Mouse (Mus musculus): ENCODE results near the gene Gpr160. TPM values are rescaled to one million over a fixed set of nuclear protein-coding genes. Genes with fewer than 3 reads are reported as not detected.

Gpr160 gene
- 0.76 and 1.9 TPM in 2 replicates for polyA plus RNA-seq (2014; fragmentation: Nextera tagmentation; extraction: Ambion mirVana)

DNA sequence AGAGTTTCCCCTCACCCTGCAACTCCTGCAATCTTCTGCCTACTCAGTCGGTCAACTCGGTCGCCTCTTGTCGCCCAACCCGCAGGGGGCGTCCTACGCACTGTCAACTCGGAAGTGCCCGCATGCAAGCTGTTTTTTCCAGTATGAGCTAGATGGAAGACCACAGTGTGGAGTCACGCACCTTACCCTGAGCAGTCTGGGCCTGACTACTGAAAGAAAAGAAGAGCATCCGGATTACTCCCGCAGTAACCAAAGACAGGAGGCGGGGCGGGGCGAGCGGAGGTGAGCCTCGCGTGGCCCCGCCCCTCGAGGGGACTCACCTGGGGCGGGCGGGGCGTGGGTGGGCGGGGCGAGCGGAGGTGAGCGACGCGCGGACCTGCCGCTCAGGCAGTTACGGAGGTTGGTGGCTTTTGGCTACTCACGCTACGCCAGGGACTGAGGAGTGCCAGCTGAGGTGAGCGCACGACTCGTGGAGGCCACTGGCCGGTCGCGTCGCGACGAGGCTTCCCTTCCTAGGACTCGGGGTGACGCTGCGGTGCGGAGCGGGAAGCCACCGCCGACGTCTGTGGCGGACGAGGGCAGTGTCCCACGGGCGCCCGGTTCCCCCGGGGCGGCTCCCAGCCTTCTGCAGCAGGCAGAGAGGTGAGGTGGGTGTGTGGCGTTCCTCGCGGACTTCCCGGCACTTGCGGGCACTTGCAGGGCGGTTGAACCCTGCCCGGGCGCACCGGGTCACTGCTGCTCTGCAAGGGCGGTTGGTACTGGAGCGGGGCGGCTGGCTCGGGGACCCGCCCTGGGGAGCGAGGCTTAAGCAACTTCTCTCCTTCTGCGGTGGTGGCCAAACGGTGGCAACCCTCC lies at the start of gene Gpr160:
Gpr160 (plus strand) TSS at position 347 of the 855 bp plus-strand sequence.
- no peaks in the 10 kb centered on the region for H3K9me3 ChIP-seq (ENCODE audit: control insufficient read depth, low read length)
- under 1% methylated on average over 72 of the region's 75 CpGs for WGBS
- peak; percentile 47 for DNase-seq (ENCODE audit: low spot score)
- H3K9ac ChIP-seq (ENCODE audit: low read length), result peak within 1 kb of the TSS; percentile 45
- peak within 1 kb of the TSS; percentile 99 for H3K4me2 ChIP-seq (ENCODE audit: low read depth)
- H3K27ac ChIP-seq (ENCODE audit: low read depth, low read length), result no peak within 1 kb of the TSS
- peak; percentile 61 for ATAC-seq (ENCODE audit: insufficient read depth, low FRiP score, low TSS enrichment)
- 0 out of 2 replicates have a peak, but pooled peaks cover 3% of the 10 kb centered on the region for H3K4me1 ChIP-seq (ENCODE audit: control insufficient read depth, insufficient read depth, low read length)
- no peaks in the 10 kb centered on the region for H3K36me3 ChIP-seq (ENCODE audit: control insufficient read depth, insufficient read depth, low read length)
- H3K27me3 ChIP-seq (ENCODE audit: control insufficient read depth, insufficient read depth, low read length), result peaks cover 19% of the 10 kb centered on the region
- peak within 1 kb of the TSS; percentile 53 for H3K4me3 ChIP-seq (ENCODE audit: low read depth, low read length)

- H3K4me2 ChIP-seq (ENCODE audit: low read depth), result no peak overlapping the region
- no peak overlapping the region for H3K4me3 ChIP-seq (ENCODE audit: low read depth, low read length)
- ATAC-seq (ENCODE audit: insufficient read depth, low FRiP score, low TSS enrichment), result no peak
- H3K9me3 ChIP-seq (ENCODE audit: control insufficient read depth, low read length), result no peaks in the 10 kb centered on the region
- peaks cover 8% of the 10 kb centered on the region for H3K36me3 ChIP-seq (ENCODE audit: control insufficient read depth, insufficient read depth, low read length)
- WGBS, result 84% methylated on average over 3 of the region's 3 CpGs
- H3K27ac ChIP-seq (ENCODE audit: low read depth, low read length), result no peak overlapping the region
- no peaks in the 10 kb centered on the region for H3K4me1 ChIP-seq (ENCODE audit: control insufficient read depth, insufficient read depth, low read length)
- H3K27me3 ChIP-seq (ENCODE audit: control insufficient read depth, insufficient read depth, low read length), result no peaks in the 10 kb centered on the region
- H3K9ac ChIP-seq (ENCODE audit: low read length), result no peak overlapping the region
- DNase-seq (ENCODE audit: low spot score), result no peak
These were observed 42.9 kb upstream of the Gpr160 start for GRCm38 (mm10) chr3:30812881-30813280.

DNA sequence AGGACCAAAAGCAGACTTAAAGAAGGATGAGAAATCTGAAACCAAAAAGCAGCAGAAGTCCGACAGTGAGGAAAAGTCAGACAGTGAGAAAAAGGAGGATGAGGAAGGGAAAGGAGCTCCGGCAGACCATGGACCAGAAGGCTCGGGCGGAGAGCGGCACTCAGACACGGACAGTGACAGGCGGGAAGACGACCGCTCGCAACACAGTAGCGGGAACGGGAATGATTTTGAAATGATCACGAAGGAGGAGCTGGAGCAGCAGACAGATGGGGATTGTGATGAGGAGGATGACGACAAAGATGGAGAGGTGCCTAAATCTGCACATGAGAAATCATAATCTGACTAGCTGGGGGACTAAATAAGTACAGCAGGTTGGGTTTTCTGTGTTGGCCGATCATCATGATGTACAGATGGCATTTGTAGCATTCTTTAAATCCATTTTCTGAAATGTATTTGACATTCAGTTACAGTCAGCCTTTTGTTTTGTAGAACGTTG lies 37.1 kb upstream of the Gpr160 start:
- peaks cover 16% of the 10 kb centered on the region for H3K36me3 ChIP-seq (ENCODE audit: control insufficient read depth, insufficient read depth, low read length)
- 95% methylated on average over 16 of the region's 16 CpGs for WGBS
- ATAC-seq (ENCODE audit: insufficient read depth, low FRiP score, low TSS enrichment), result no peak

GRCm38 (mm10) chr3:30822163-30822562 lies 33.6 kb upstream of the Gpr160 start:
- DNase-seq (ENCODE audit: low spot score), result no peak
- no peak overlapping the region for H3K27ac ChIP-seq (ENCODE audit: low read depth, low read length)
- WGBS, result 94% methylated on average over 8 of the region's 8 CpGs
- no peak for ATAC-seq (ENCODE audit: insufficient read depth, low FRiP score, low TSS enrichment)
- no peak overlapping the region for H3K4me3 ChIP-seq (ENCODE audit: low read depth, low read length)
- H3K4me1 ChIP-seq (ENCODE audit: control insufficient read depth, insufficient read depth, low read length), result no peaks in the 10 kb centered on the region
- H3K9ac ChIP-seq (ENCODE audit: low read length), result no peak overlapping the region
- H3K36me3 ChIP-seq (ENCODE audit: control insufficient read depth, insufficient read depth, low read length), result peaks cover 14% of the 10 kb centered on the region
- no peak overlapping the region for H3K4me2 ChIP-seq (ENCODE audit: low read depth)
- no peaks in the 10 kb centered on the region for H3K9me3 ChIP-seq (ENCODE audit: control insufficient read depth, low read length)
- H3K27me3 ChIP-seq (ENCODE audit: control insufficient read depth, insufficient read depth, low read length), result no peaks in the 10 kb centered on the region

More for the DNA sequence above, 37.1 kb upstream of the Gpr160 start:
- H3K4me1 ChIP-seq (ENCODE audit: control insufficient read depth, insufficient read depth, low read length), result no peaks in the 10 kb centered on the region
- no peak overlapping the region for H3K4me3 ChIP-seq (ENCODE audit: low read depth, low read length)
- H3K27me3 ChIP-seq (ENCODE audit: control insufficient read depth, insufficient read depth, low read length), result no peaks in the 10 kb centered on the region
- H3K4me2 ChIP-seq (ENCODE audit: low read depth), result no peak overlapping the region
- no peak overlapping the region for H3K27ac ChIP-seq (ENCODE audit: low read depth, low read length)
- no peak for DNase-seq (ENCODE audit: low spot score)
- H3K9me3 ChIP-seq (ENCODE audit: control insufficient read depth, low read length), result no peaks in the 10 kb centered on the region
- no peak overlapping the region for H3K9ac ChIP-seq (ENCODE audit: low read length)

- Histone ChIP-seq H3K4me3 (ENCODE audit: low read depth, low read length) (no peak overlapping the region), H3K4me1 (ENCODE audit: control insufficient read depth, insufficient read depth, low read length) (no peaks in the 10 kb centered on the region), H3K9ac (ENCODE audit: low read length) (no peak overlapping the region), H3K36me3 (ENCODE audit: control insufficient read depth, insufficient read depth, low read length) (peaks cover 5% of the 10 kb centered on the region), H3K4me2 (ENCODE audit: low read depth) (no peak overlapping the region), H3K27me3 (ENCODE audit: control insufficient read depth, insufficient read depth, low read length) (no peaks in the 10 kb centered on the region), H3K9me3 (ENCODE audit: control insufficient read depth, low read length) (no peaks in the 10 kb centered on the region), H3K27ac (ENCODE audit: low read depth, low read length) (no peak overlapping the region)
- no peak for DNase-seq (ENCODE audit: low spot score)
- no peak for ATAC-seq (ENCODE audit: insufficient read depth, low FRiP score, low TSS enrichment)
- 94% methylated on average over 5 of the region's 5 CpGs for WGBS
These were observed 29.7 kb upstream of the Gpr160 start for GRCm38 (mm10) chr3:30826069-30826468.

- Histone ChIP-seq H3K4me3 (ENCODE audit: low read depth, low read length) (no peak overlapping the region), H3K36me3 (ENCODE audit: control insufficient read depth, insufficient read depth, low read length) (no peaks in the 10 kb centered on the region), H3K27ac (ENCODE audit: low read depth, low read length) (no peak overlapping the region), H3K4me2 (ENCODE audit: low read depth) (no peak overlapping the region), H3K9me3 (ENCODE audit: control insufficient read depth, low read length) (no peaks in the 10 kb centered on the region), H3K9ac (ENCODE audit: low read length) (no peak overlapping the region), H3K4me1 (ENCODE audit: control insufficient read depth, insufficient read depth, low read length) (no peaks in the 10 kb centered on the region), H3K27me3 (ENCODE audit: control insufficient read depth, insufficient read depth, low read length) (no peaks in the 10 kb centered on the region)
- DNase-seq (ENCODE audit: low spot score) (no peak), ATAC-seq (ENCODE audit: insufficient read depth, low FRiP score, low TSS enrichment) (no peak)
- 76% methylated on average over 15 of the region's 15 CpGs for WGBS
These were observed 23.7 kb upstream of the Gpr160 start for GRCm38 (mm10) chr3:30831848-30832606.

DNA sequence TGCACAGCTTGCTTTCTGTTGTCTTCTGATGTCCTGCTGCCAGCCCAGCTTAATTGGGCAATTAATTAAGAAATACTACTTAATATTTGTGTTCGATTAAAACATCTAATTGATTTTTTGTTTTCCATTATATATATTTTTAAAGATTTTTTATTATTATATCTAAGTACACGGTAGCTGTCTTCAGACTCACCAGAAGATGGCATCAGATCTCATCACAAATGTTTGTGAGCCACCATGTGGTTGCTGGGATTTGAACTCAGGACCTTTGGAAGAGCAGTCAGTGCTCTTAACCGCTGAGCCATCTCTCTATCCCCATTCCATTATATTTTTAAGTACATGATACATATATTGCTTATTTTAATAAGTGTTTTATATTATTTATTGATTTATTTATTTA lies 22.5 kb upstream of the Gpr160 start:
- Histone ChIP-seq H3K4me1 (ENCODE audit: control insufficient read depth, insufficient read depth, low read length) (no peaks in the 10 kb centered on the region), H3K4me2 (ENCODE audit: low read depth) (no peak overlapping the region), H3K9ac (ENCODE audit: low read length) (no peak overlapping the region), H3K27ac (ENCODE audit: low read depth, low read length) (no peak overlapping the region), H3K4me3 (ENCODE audit: low read depth, low read length) (no peak overlapping the region), H3K27me3 (ENCODE audit: control insufficient read depth, insufficient read depth, low read length) (no peaks in the 10 kb centered on the region), H3K36me3 (ENCODE audit: control insufficient read depth, insufficient read depth, low read length) (no peaks in the 10 kb centered on the region), H3K9me3 (ENCODE audit: control insufficient read depth, low read length) (no peaks in the 10 kb centered on the region)
- DNase-seq (ENCODE audit: low spot score) (no peak), ATAC-seq (ENCODE audit: insufficient read depth, low FRiP score, low TSS enrichment) (no peak)
- 85% methylated on average over 3 of the region's 3 CpGs for WGBS

- ATAC-seq (ENCODE audit: insufficient read depth, low FRiP score, low TSS enrichment) (no peak), DNase-seq (ENCODE audit: low spot score) (no peak)
- no peak overlapping the region for H3K9ac ChIP-seq (ENCODE audit: low read length)
- H3K27me3 ChIP-seq (ENCODE audit: control insufficient read depth, insufficient read depth, low read length), result no peaks in the 10 kb centered on the region
- H3K9me3 ChIP-seq (ENCODE audit: control insufficient read depth, low read length), result no peaks in the 10 kb centered on the region
- no peak overlapping the region for H3K4me2 ChIP-seq (ENCODE audit: low read depth)
- no peak overlapping the region for H3K4me3 ChIP-seq (ENCODE audit: low read depth, low read length)
- no peaks in the 10 kb centered on the region for H3K4me1 ChIP-seq (ENCODE audit: control insufficient read depth, insufficient read depth, low read length)
- 58% methylated on average over 2 of the region's 2 CpGs for WGBS
- H3K27ac ChIP-seq (ENCODE audit: low read depth, low read length), result no peak overlapping the region
- H3K36me3 ChIP-seq (ENCODE audit: control insufficient read depth, insufficient read depth, low read length), result no peaks in the 10 kb centered on the region
These were observed 10.0 kb upstream of the Gpr160 start for GRCm38 (mm10) chr3:30845755-30846154.

Data from neural tube, embryonic 11.5 days (tissue).